ENCODE assay signal across 8 mouse cellular contexts in genomic region chr7:125491760-125492159, GRCm38 (mm10). TPM values are rescaled to one million over a fixed set of nuclear protein-coding genes. Genes with fewer than 3 reads are reported as not detected.
DNase-seq lines count a peak whose midpoint lies in the region; ATAC-seq and TF ChIP-seq lines count a peak whose summit lies in the region.

No protein-coding gene starts in this region.

- no peaks in the 10 kb centered on the region for H3K9me3 ChIP-seq in heart, embryonic 15.5 days (replicated peaks)
- no peaks in the 10 kb centered on the region for H3K9me3 ChIP-seq in MEL (replicated peaks; ENCODE audit: insufficient read depth, low read length)
- no peaks in the 10 kb centered on the region for H3K9me3 ChIP-seq in forebrain, postnatal 0 days (ENCODE audit: low read length)

- peaks cover 17% of the 10 kb centered on the region for H3K4me1 ChIP-seq in heart, embryonic 15.5 days (replicated peaks)
- peaks cover 5 to 19% of the 10 kb centered on the region in 2 experiments for H3K4me1 ChIP-seq in MEL (ENCODE audit: control insufficient read depth in 1 of 2, insufficient read depth in 2 of 2, low read length in 2 of 2)
- peaks cover 16% of the 10 kb centered on the region; the same call in 1 of the 2 replicates for H3K4me1 ChIP-seq in forebrain, postnatal 0 days (ENCODE audit: insufficient read depth)

- peak overlapping the region; percentile 73 for H3K4me3 ChIP-seq in heart, embryonic 15.5 days
- peak overlapping the region; percentile 40 to 82 for H3K4me3 ChIP-seq in MEL (ENCODE audit: control insufficient read depth in 1 of 2, insufficient read depth in 1 of 2, low read depth in 2 of 2, low read length in 2 of 2)
- H3K4me3 ChIP-seq in forebrain, postnatal 0 days (ENCODE audit: low read depth, low read length) = peak overlapping the region; percentile 71

- H3K27ac ChIP-seq in heart, embryonic 15.5 days = peak overlapping the region; percentile 85
- H3K27ac ChIP-seq in MEL (ENCODE audit: control insufficient read depth, low read depth, low read length) = peak overlapping the region; percentile 56
- peak overlapping the region; percentile 80 for H3K27ac ChIP-seq in forebrain, postnatal 0 days (ENCODE audit: low read depth, low read length)

- H3K27me3 ChIP-seq in heart, embryonic 15.5 days = no peaks in the 10 kb centered on the region
- H3K27me3 ChIP-seq in MEL (ENCODE audit: control insufficient read depth in 1 of 2, insufficient read depth in 2 of 2, low read length in 2 of 2) = no peaks in the 10 kb centered on the region
- no peaks in the 10 kb centered on the region for H3K27me3 ChIP-seq in forebrain, postnatal 0 days (ENCODE audit: insufficient read depth, low read length)

- TF ChIP-seq POLR2A in MEL (IDR thresholded peaks at IDR 0.05; ENCODE audit: control insufficient read depth in 1 of 2, insufficient read depth in 1 of 2, low read depth in 1 of 2, low read length in 2 of 2, poor library complexity in 1 of 2) = no peak

- ATAC-seq in heart, embryonic 15.5 days (replicated peaks; ENCODE audit: insufficient number of reproducible peaks, insufficient read depth, low FRiP score, low read depth) = no peak; the same call in 1 of the 2 replicates
- ATAC-seq in forebrain, postnatal 0 days = peak; percentile 36
- ATAC-seq in megakaryocyte progenitor cell, adult 5-6 weeks (replicated peaks; ENCODE audit: poor library complexity) = peak; percentile 0; the same call in 1 of the 2 replicates

- WGBS in heart, embryonic 15.5 days = 23% methylated on average over 12 of the region's 12 CpGs
- WGBS in forebrain, postnatal 0 days = 8% methylated on average over 12 of the region's 12 CpGs

- no peak for DNase-seq in heart, postnatal 14 days
- no peak for DNase-seq in MEL (ENCODE audit: low read depth, low spot score)
- DNase-seq in forebrain, postnatal 0 days = no peak
- DNase-seq in gastrocnemius, postnatal 10 days = no peak
- DNase-seq in layer of hippocampus, adult 11-12 months (ENCODE audit: low spot score) = no peak
- no peak for DNase-seq in adrenal gland, postnatal 14 days

- no peak for TF ChIP-seq RAD21 in MEL (IDR thresholded peaks at IDR 0.05; ENCODE audit: low read depth, low read length)

- peaks cover 3% of the 10 kb centered on the region; the same call in 1 of the 2 replicates for H3K79me2 ChIP-seq in MEL (ENCODE audit: control insufficient read depth, insufficient read depth, low read length, poor library complexity)

- no peak for TF ChIP-seq CTCF in MEL (IDR thresholded peaks at IDR 0.05 in 2 of 3, conservative IDR thresholded peaks at IDR 0.05 in 1 of 3; ENCODE audit: control insufficient read depth in 1 of 3, insufficient read depth in 1 of 3, low read depth in 2 of 3, low read length in 3 of 3, poor library complexity in 1 of 3, severe bottlenecking in 1 of 3)
- no peak for TF ChIP-seq CTCF in forebrain, postnatal 0 days (IDR thresholded peaks at IDR 0.05; ENCODE audit: low read depth)

- H3K4me2 ChIP-seq in heart, embryonic 15.5 days = peak overlapping the region; percentile 75
- H3K4me2 ChIP-seq in forebrain, postnatal 0 days (ENCODE audit: low read depth) = peak overlapping the region; percentile 59

- TF ChIP-seq EP300 in MEL (IDR thresholded peaks at IDR 0.05; ENCODE audit: low read depth in 1 of 2, low read length in 2 of 2) = no peak

- intact Hi-C loops in heart, postnatal 14 days (cut with DNase I) = loop anchor here (1.0 to 5.0 kb wide), 3 partner anchors 17 to 91 kb away; partner anchors contain the start of gene Il4ra

- H3K36me3 ChIP-seq in heart, embryonic 15.5 days = no peaks in the 10 kb centered on the region
- peaks cover 0 to 15% of the 10 kb centered on the region in 2 experiments; a peak in 2 of 4 replicates for H3K36me3 ChIP-seq in MEL (ENCODE audit: control insufficient read depth in 1 of 2, insufficient read depth in 2 of 2, low read length in 2 of 2)
- no peaks in the 10 kb centered on the region for H3K36me3 ChIP-seq in forebrain, postnatal 0 days (ENCODE audit: insufficient read depth)

- H3K9ac ChIP-seq in heart, embryonic 15.5 days = peak overlapping the region; percentile 77
- H3K9ac ChIP-seq in MEL (ENCODE audit: control insufficient read depth, low read depth, low read length, poor library complexity, severe bottlenecking) = peak overlapping the region; percentile 94
- peak overlapping the region; percentile 77 for H3K9ac ChIP-seq in forebrain, postnatal 0 days

TF ChIP-seq in MEL, 35 proteins besides CTCF, POLR2A, EP300 and RAD21:
- TF ChIP-seq CHD1 (IDR thresholded peaks at IDR 0.05; ENCODE audit: low read depth, low read length) = no peak
- TF ChIP-seq MEF2A (IDR thresholded peaks at IDR 0.05; ENCODE audit: extremely low read depth, insufficient replicate concordance, low read depth, low read length, poor library complexity, severe bottlenecking) = no peak
- TF ChIP-seq RCOR1 (IDR thresholded peaks at IDR 0.05; ENCODE audit: low read depth, low read length) = no peak
- TF ChIP-seq GATA1 (IDR thresholded peaks at IDR 0.05; ENCODE audit: low read depth, low read length) = no peak
- TF ChIP-seq ZKSCAN1 (IDR thresholded peaks at IDR 0.05; ENCODE audit: low read depth, low read length) = no peak
- no peak for TF ChIP-seq MAFK (IDR thresholded peaks at IDR 0.05; ENCODE audit: borderline replicate concordance, low read depth, low read length)
- TF ChIP-seq NELFE (IDR thresholded peaks at IDR 0.05; ENCODE audit: low read depth, low read length) = no peak
- TF ChIP-seq SIN3A (IDR thresholded peaks at IDR 0.05; ENCODE audit: low read length) = no peak
- TF ChIP-seq MXI1 (IDR thresholded peaks at IDR 0.05; ENCODE audit: low read depth, low read length) = no peak
- TF ChIP-seq POLR2AphosphoS2 (IDR thresholded peaks at IDR 0.05; ENCODE audit: low read length) = no peak
- no peak for TF ChIP-seq SMC3 (IDR thresholded peaks at IDR 0.05; ENCODE audit: low read depth, low read length)
- TF ChIP-seq ZC3H11A (IDR thresholded peaks at IDR 0.05; ENCODE audit: low read depth, low read length) = no peak
- no peak for TF ChIP-seq TCF12 (IDR thresholded peaks at IDR 0.05; ENCODE audit: low read depth, low read length)
- no peak for TF ChIP-seq ZMIZ1 (IDR thresholded peaks at IDR 0.05; ENCODE audit: low read depth, low read length)
- TF ChIP-seq HCFC1 (IDR thresholded peaks at IDR 0.05; ENCODE audit: low read depth, low read length) = no peak
- no peak for TF ChIP-seq BHLHE40 (IDR thresholded peaks at IDR 0.05; ENCODE audit: borderline replicate concordance, low read depth, low read length)
- no peak for TF ChIP-seq ZNF384 (IDR thresholded peaks at IDR 0.05; ENCODE audit: low read depth, low read length)
- no peak for TF ChIP-seq KAT2A (conservative IDR thresholded peaks at IDR 0.05; ENCODE audit: low read depth, low read length)
- TF ChIP-seq NRF1 (IDR thresholded peaks at IDR 0.05; ENCODE audit: insufficient read depth, low read depth, low read length, poor library complexity, severe bottlenecking) = no peak
- TF ChIP-seq MAZ (IDR thresholded peaks at IDR 0.05; ENCODE audit: low read depth, low read length) = no peak

RNA-seq across cellular contexts. Expression of gene Nsmce1, which starts 0.4 kb away (rescaled TPM):
- 93.4 and 103 TPM in 2 replicates for polyA plus RNA-seq in heart, embryonic 15.5 days (2015; fragmentation: Nextera tagmentation; extraction: Ambion mirVana)
- total RNA-seq in heart, postnatal 14 days (2021) = 10 to 100 TPM; 28.7 to 36.2 TPM
- 58.1 and 59.7 TPM in 2 replicates for total RNA-seq in MEL (2012; rRNA removed)
- 10 to 100 TPM in 1 of 2 experiments, not detected in 1; 59.2 TPM for polyA plus RNA-seq in MEL (2012; ENCODE audit: insufficient read depth in 1 of 2, insufficient read length in 2 of 2, low read depth in 1 of 2, low replicate concordance in 2 of 2, missing spikeins in 1 of 2)
- 43.3 and 58.6 TPM in 2 replicates for total RNA-seq in forebrain, postnatal 0 days (2014; rRNA removed)
- 107 and 123 TPM in 2 replicates for polyA plus RNA-seq in forebrain, postnatal 0 days (2015; fragmentation: Nextera tagmentation; extraction: Ambion mirVana)
- 76.9 and 80.9 TPM in 2 replicates for total RNA-seq in megakaryocyte progenitor cell, adult 5-6 weeks (2015)
- 71.8 and 77.2 TPM in 2 replicates for total RNA-seq in megakaryocyte progenitor cell, adult 5-6 weeks (2017)
- 10 to 100 TPM; 19.4 to 20.3 TPM for total RNA-seq in gastrocnemius, postnatal 10 days (2021)
- 43.3 and 44.6 TPM in 2 replicates for total RNA-seq in adrenal gland, postnatal 14 days (2021)

RNA-seq across cellular contexts. Expression of gene Kdm8, which starts 47.3 kb away (rescaled TPM):
- polyA plus RNA-seq in heart, embryonic 15.5 days (2015; fragmentation: Nextera tagmentation; extraction: Ambion mirVana) = 5.7 and 6.7 TPM in 2 replicates
- total RNA-seq in heart, postnatal 14 days (2021) = 1 to 10 TPM; 3.1 to 4.1 TPM
- 10.3 and 14.7 TPM in 2 replicates for total RNA-seq in MEL (2012; rRNA removed)
- 10 to 100 TPM in 1 of 2 experiments, not detected in 1; 11.6 TPM for polyA plus RNA-seq in MEL (2012; ENCODE audit: insufficient read depth in 1 of 2, insufficient read length in 2 of 2, low read depth in 1 of 2, low replicate concordance in 2 of 2, missing spikeins in 1 of 2)
- total RNA-seq in forebrain, postnatal 0 days (2014; rRNA removed) = 4.7 and 6.9 TPM in 2 replicates
- 1.9 and 3.1 TPM in 2 replicates for polyA plus RNA-seq in forebrain, postnatal 0 days (2015; fragmentation: Nextera tagmentation; extraction: Ambion mirVana)
- 3.5 and 3.7 TPM in 2 replicates for total RNA-seq in megakaryocyte progenitor cell, adult 5-6 weeks (2015)
- 5.8 and 8.0 TPM in 2 replicates for total RNA-seq in megakaryocyte progenitor cell, adult 5-6 weeks (2017)
- total RNA-seq in gastrocnemius, postnatal 10 days (2021) = 1 to 10 TPM; 3.8 to 4.0 TPM
- 4.0 and 4.5 TPM in 2 replicates for total RNA-seq in adrenal gland, postnatal 14 days (2021)
